Mouse (Mus musculus) layer of hippocampus, postnatal 36 days (tissue): Measurements from ENCODE around the gene Mrpl19. TPM values are rescaled to one million over a fixed set of nuclear protein-coding genes. Genes with fewer than 3 reads are reported as not detected.

Source experiments
- DNase-seq, 2 experiments: peaks; one replicate each; pipeline ENCODE4 v3.0.0; 2022
- total RNA-seq, 2 experiments: library from RNA; stranded (reverse); gene quantifications; 2 replicates each; pipeline ENCODE4 v1.2.3; 2021

Gene Mrpl19
- total RNA-seq, 2 experiments from 2014 or later, result 36.4 to 38.4 TPM

DNA sequence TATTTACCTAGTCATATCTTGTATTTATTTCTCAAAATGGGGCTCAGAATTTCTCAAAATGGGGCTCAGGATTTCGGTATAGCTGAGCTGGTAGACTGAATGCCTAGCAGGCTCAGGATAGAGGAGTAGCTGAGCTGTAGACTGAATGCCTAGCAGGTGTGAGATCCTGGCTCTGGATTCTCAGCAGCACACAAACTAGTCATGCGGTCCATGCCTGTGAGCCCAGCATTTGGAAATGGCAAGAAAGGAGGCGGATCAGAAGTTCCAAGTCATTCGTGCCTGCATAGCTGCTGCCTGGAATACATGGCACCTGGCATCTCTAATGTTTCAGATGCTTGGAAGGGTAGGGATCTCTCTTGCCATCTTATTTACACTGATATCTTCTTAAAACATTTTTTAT lies 36.4 kb downstream of the Mrpl19 start:
- DNase-seq, result no peak

GRCm38 (mm10) chr6:81924304-81924703 lies 41.5 kb downstream of the Mrpl19 start:
- DNase-seq, result no peak

- DNase-seq, result peak; percentile 92 to 93
Observed at GRCm38 (mm10) chr6:81923523-81924142, 42.1 kb downstream of the Mrpl19 start, which contains the start of gene Gcfc2. Gcfc2 (plus strand) TSS chr6:81923669.

DNA sequence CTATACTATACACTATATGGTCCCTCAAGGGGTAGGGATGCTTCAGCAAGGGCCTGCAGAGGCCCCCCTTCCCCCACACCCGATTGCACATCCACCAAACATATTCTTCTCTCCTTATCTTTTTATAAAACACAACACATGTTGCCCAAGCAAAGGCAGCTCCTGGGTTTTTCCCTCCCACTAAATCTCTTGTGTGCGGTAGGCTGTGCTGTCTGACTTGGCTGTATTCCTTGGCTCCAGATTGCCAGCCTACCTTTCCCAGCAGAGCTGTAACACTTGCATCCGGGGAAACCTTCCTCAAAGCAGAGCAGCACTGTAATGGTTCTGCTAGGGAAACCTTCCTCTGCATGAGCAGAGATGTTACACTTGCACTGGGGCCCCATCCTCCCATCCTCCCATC lies 53.6 kb downstream of the Mrpl19 start:
- DNase-seq, result peak; percentile 50 to 58

DNA sequence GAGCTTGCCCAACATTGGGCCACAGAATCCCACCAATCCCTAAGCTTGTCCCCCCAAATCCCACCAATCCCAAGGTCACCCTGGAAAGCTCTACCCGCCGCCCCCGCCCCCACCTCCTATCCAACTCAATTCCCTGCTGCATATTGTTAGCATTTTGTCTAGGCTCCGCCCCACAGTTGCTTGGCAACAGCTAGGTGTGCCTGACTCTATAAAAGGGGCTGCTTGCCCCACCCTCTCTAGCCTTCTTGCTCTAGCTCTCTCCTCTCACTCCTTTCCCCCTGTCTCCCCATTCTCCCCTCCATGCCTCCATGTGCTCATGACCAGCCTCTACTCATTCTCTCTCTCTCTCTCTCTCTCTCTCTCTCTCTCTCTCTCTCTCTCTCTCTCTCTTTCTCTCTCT lies 54.0 kb downstream of the Mrpl19 start:
- no peak for DNase-seq

DNA sequence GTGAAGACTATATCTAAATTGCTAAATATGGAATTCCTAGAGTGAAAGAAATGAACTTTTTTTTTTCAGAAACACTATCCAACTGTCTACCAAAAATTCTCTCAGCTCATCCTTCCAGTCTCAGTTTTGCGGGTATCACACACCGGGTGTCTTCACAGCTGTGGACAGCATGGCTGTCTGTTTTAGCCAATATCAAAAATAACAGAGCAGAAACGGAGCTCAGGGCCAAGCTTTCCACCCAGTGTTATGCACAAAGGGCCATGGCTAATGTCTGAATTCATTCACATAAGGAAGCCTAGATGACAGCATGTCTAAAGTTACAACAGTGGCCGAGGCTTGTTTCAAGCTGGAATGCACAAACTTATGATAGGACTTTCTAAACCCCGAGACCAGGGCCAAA lies 54.5 kb downstream of the Mrpl19 start:
- no peak for DNase-seq

GRCm38 (mm10) chr6:81910302-81910855 lies 55.4 kb downstream of the Mrpl19 start:
- DNase-seq, result no peak

Other genes starting within 250 kb of the Mrpl19 start
- 10 to 100 TPM; 13.9 to 16.7 TPM for gene Gcfc2, start 42.3 kb downstream of the Mrpl19 start, total RNA-seq
- gene Eva1a, start 75.1 kb upstream of the Mrpl19 start, total RNA-seq, result 10 to 100 TPM; 13.9 to 16.8 TPM